Mouse (Mus musculus) hematopoietic stem cell, adult 5-6 weeks (primary cell): ENCODE results near the gene Mtx2. TPM values are rescaled to one million over a fixed set of nuclear protein-coding genes. Genes with fewer than 3 reads are reported as not detected.

ENCODE experiments used
- ATAC-seq, 2 experiments: fragments of 125-278 bp in 1 of 2; replicated peaks in 1 of 2; 2 replicates each; pipeline ENCODE4 v1.8.0; 2016 to 2017; ENCODE audit warnings: inconsistent platforms in 2 of 2, mild to moderate bottlenecking in 2 of 2, moderate number of reproducible peaks in 2 of 2, low read depth in 1 of 2, moderate TSS enrichment in 1 of 2; ENCODE audit not compliant: low FRiP score in 2 of 2, poor library complexity in 2 of 2, severe bottlenecking in 2 of 2, insufficient read depth in 1 of 2, low TSS enrichment in 1 of 2
- total RNA-seq: library from RNA; stranded (forward); fragments of 172-1452, 232-1000 nt; gene quantifications from 2 replicates; pipeline ENCODE4 v1.2.3, GENCODE M21; 2017

The Mtx2 gene
- total RNA-seq, result 30.4 and 41.9 TPM in 2 replicates

GRCm38 (mm10) chr2:74825730-74826430 lies at the start of gene Mtx2:
Mtx2 (plus strand) TSS chr2:74825803.
- ATAC-seq, result peak; percentile 66 to 89

- no peak for ATAC-seq
These were observed 47.9 kb upstream of the Mtx2 start for GRCm38 (mm10) chr2:74777536-74778275.

- ATAC-seq, result no peak
These were observed 44.2 kb upstream of the Mtx2 start for GRCm38 (mm10) chr2:74781386-74781785.

- no peak for ATAC-seq
These were observed 30.1 kb upstream of the Mtx2 start for GRCm38 (mm10) chr2:74795531-74795930.

- ATAC-seq, result no peak
These were observed 17.2 kb upstream of the Mtx2 start for GRCm38 (mm10) chr2:74808431-74808830.

- no peak for ATAC-seq
These were observed 2.9 kb upstream of the Mtx2 start for GRCm38 (mm10) chr2:74822654-74823053.

GRCm38 (mm10) chr2:74825371-74825729 lies 253 bp upstream of the Mtx2 start:
- peak in 1 of 2 experiments; percentile 7; a peak in 1 of 4 replicates for ATAC-seq

GRCm38 (mm10) chr2:74846992-74847391 lies 21.4 kb downstream of the Mtx2 start:
- no peak for ATAC-seq

GRCm38 (mm10) chr2:74847516-74847915 lies 21.9 kb downstream of the Mtx2 start:
- ATAC-seq, result no peak

- no peak for ATAC-seq
These were observed 24.4 kb downstream of the Mtx2 start for GRCm38 (mm10) chr2:74850036-74850435.

GRCm38 (mm10) chr2:74862070-74862476 lies 36.5 kb downstream of the Mtx2 start:
- ATAC-seq, result no peak

GRCm38 (mm10) chr2:74865414-74865813 lies 39.8 kb downstream of the Mtx2 start:
- no peak for ATAC-seq

- ATAC-seq, result no peak
These were observed 48.4 kb downstream of the Mtx2 start for GRCm38 (mm10) chr2:74874043-74874442.

GRCm38 (mm10) chr2:74884357-74884756 lies 58.8 kb downstream of the Mtx2 start:
- ATAC-seq, result no peak

GRCm38 (mm10) chr2:74891868-74892267 lies 66.3 kb downstream of the Mtx2 start:
- ATAC-seq, result no peak

GRCm38 (mm10) chr2:74892881-74893615 lies 67.4 kb downstream of the Mtx2 start:
- ATAC-seq, result no peak

GRCm38 (mm10) chr2:74894061-74894460 lies 68.5 kb downstream of the Mtx2 start:
- no peak for ATAC-seq

- ATAC-seq, result no peak
These were observed 74.4 kb downstream of the Mtx2 start for GRCm38 (mm10) chr2:74899973-74900372.
